Mouse (Mus musculus) heart, adult 2 months (tissue): ENCODE measurements around the gene Ccdc88b.
"Not testable (repeated sequence)": the region's sequence is repeated elsewhere in the genome, so short reads cannot be mapped to it uniquely, and the experiment has no call there.

Experiments used
- CTCF ChIP-seq: fragments of 200-600 bp; IDR thresholded peaks from 2 replicates; pipeline ENCODE4 v1.8.1; 2022; ENCODE audit warnings: antibody characterized with exemption, mild to moderate bottlenecking, moderate library complexity
- EP300 ChIP-seq: fragments of 200-500 bp; IDR thresholded peaks from 2 replicates; pipeline ENCODE4 v1.6.1; 2011; ENCODE audit warnings: low read depth, low read length, control low read depth; ENCODE audit not compliant: insufficient read depth
- POLR2A ChIP-seq: fragments of 200-500 bp; IDR thresholded peaks from 2 replicates; pipeline ENCODE4 v1.6.1; 2011; ENCODE audit warnings: mild to moderate bottlenecking, low read depth, low read length, control low read depth; ENCODE audit not compliant: insufficient read depth

- TF ChIP-seq CTCF, POLR2A, EP300: not testable (repeated sequence)
Measured at GRCm38 (mm10) chr19:6895608-6896305, 37.7 kb upstream of the Ccdc88b start.
